Mouse (Mus musculus): ENCODE data around the gene Invs. TPM values are rescaled to one million over a fixed set of nuclear protein-coding genes. Genes with fewer than 3 reads are reported as not detected.

The Invs gene
- total and polyA plus RNA-seq, 3 experiments = 2.5 to 2.7 TPM; not detected in 1

DNA sequence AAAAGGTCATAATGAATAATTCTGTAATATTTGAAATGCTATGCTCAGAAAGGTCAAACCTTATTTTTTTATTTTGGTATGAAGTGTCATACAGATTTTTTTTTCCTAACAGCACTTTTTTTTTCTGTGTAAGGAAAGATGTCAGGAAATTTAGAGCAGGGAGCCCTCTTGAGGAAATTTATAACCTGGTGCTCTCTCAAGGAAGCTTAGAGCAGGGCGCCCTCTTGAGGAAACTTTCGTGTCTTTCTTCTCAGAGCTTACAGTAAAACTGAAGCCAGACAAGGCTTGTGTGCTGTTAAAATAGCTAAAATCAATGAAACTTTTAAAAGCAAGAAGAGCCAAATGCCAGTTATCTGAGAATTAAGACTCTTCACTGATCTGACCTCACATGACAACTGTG, 101.4 kb downstream of the Invs start:
- H3K36me3 ChIP-seq (ENCODE audit: control insufficient read depth in 1 of 2, insufficient read depth in 2 of 2, low read length in 2 of 2) = no peaks in the 10 kb centered on the region
- TF ChIP-seq E2F4 (IDR thresholded peaks at IDR 0.05; ENCODE audit: borderline replicate concordance, low read depth, low read length) (no peak), CTCF (IDR thresholded peaks at IDR 0.05 in 2 of 3, conservative IDR thresholded peaks at IDR 0.05 in 1 of 3; ENCODE audit: control insufficient read depth in 1 of 3, insufficient read depth in 1 of 3, low read depth in 2 of 3, low read length in 3 of 3, poor library complexity in 1 of 3, severe bottlenecking in 1 of 3) (peak in 2 of 3 experiments; percentile 51 to 62; a peak in 5 of 6 replicates), RCOR1 (IDR thresholded peaks at IDR 0.05; ENCODE audit: low read depth, low read length) (no peak), EP300 (IDR thresholded peaks at IDR 0.05; ENCODE audit: low read depth in 1 of 2, low read length in 2 of 2) (no peak), ZNF384 (IDR thresholded peaks at IDR 0.05; ENCODE audit: low read depth, low read length) (peak; percentile 90), ZC3H11A (IDR thresholded peaks at IDR 0.05; ENCODE audit: low read depth, low read length) (peak; percentile 96), UBTF (IDR thresholded peaks at IDR 0.05; ENCODE audit: borderline replicate concordance, insufficient read depth, low read depth, low read length) (no peak), ZMIZ1 (IDR thresholded peaks at IDR 0.05; ENCODE audit: low read depth, low read length) (no peak), MAZ (IDR thresholded peaks at IDR 0.05; ENCODE audit: low read depth, low read length) (no peak), USF2 (IDR thresholded peaks at IDR 0.05; ENCODE audit: borderline replicate concordance in 1 of 2, insufficient read depth in 1 of 2, low read depth in 1 of 2, low read length in 2 of 2) (no peak), ELF1 (IDR thresholded peaks at IDR 0.05; ENCODE audit: low read depth, low read length) (0 out of 2 replicates have a peak, but pooled peaks have one; percentile 13), BHLHE40 (IDR thresholded peaks at IDR 0.05; ENCODE audit: borderline replicate concordance, low read depth, low read length) (peak; percentile 36; the same call in 1 of the 2 replicates), TBP (IDR thresholded peaks at IDR 0.05; ENCODE audit: low read depth, low read length) (no peak), MYB (IDR thresholded peaks at IDR 0.05; ENCODE audit: low read depth, low read length) (no peak), JUND (IDR thresholded peaks at IDR 0.05; ENCODE audit: low read depth, low read length) (no peak), SIN3A (IDR thresholded peaks at IDR 0.05; ENCODE audit: low read length) (peak; percentile 45; the same call in 1 of the 2 replicates), GATA1 (IDR thresholded peaks at IDR 0.05; ENCODE audit: low read depth, low read length) (no peak), SMC3 (IDR thresholded peaks at IDR 0.05; ENCODE audit: low read depth, low read length) (peak; percentile 89), MAFK (IDR thresholded peaks at IDR 0.05; ENCODE audit: borderline replicate concordance, low read depth, low read length) (no peak), HCFC1 (IDR thresholded peaks at IDR 0.05; ENCODE audit: low read depth, low read length) (no peak), RAD21 (IDR thresholded peaks at IDR 0.05; ENCODE audit: low read depth, low read length) (peak; percentile 97), USF1 (IDR thresholded peaks at IDR 0.05; ENCODE audit: low read depth, low read length) (no peak), ETS1 (IDR thresholded peaks at IDR 0.05; ENCODE audit: low read depth, low read length) (no peak), MEF2A (IDR thresholded peaks at IDR 0.05; ENCODE audit: extremely low read depth, insufficient replicate concordance, low read depth, low read length, poor library complexity, severe bottlenecking) (no peak), POLR2AphosphoS5 (IDR thresholded peaks at IDR 0.05; ENCODE audit: borderline replicate concordance, low read depth, low read length) (no peak), KAT2A (conservative IDR thresholded peaks at IDR 0.05; ENCODE audit: low read depth, low read length) (no peak), CHD2 (IDR thresholded peaks at IDR 0.05; ENCODE audit: low read length) (no peak), CHD1 (IDR thresholded peaks at IDR 0.05; ENCODE audit: low read depth, low read length) (no peak)
- DNase-seq (ENCODE audit: low read depth, low spot score) = peak; percentile 76
- no peaks in the 10 kb centered on the region for H3K79me2 ChIP-seq (ENCODE audit: control insufficient read depth, insufficient read depth, low read length, poor library complexity)
- H3K4me1 ChIP-seq (ENCODE audit: control insufficient read depth in 1 of 2, insufficient read depth in 2 of 2, low read length in 2 of 2) = no peaks in the 10 kb centered on the region
- H3K9ac ChIP-seq (ENCODE audit: control insufficient read depth, low read depth, low read length, poor library complexity, severe bottlenecking) = no peak overlapping the region
- H3K27ac ChIP-seq (ENCODE audit: control insufficient read depth, low read depth, low read length) = no peak overlapping the region
- no peaks in the 10 kb centered on the region for H3K27me3 ChIP-seq (ENCODE audit: control insufficient read depth in 1 of 2, insufficient read depth in 2 of 2, low read length in 2 of 2)
- H3K9me3 ChIP-seq (replicated peaks; ENCODE audit: insufficient read depth, low read length) = no peaks in the 10 kb centered on the region
- no peak overlapping the region for H3K4me3 ChIP-seq (ENCODE audit: control insufficient read depth in 1 of 2, insufficient read depth in 1 of 2, low read depth in 2 of 2, low read length in 2 of 2)
